ENCODE assay signal across 8 mouse cellular contexts in genomic region chr6:28474839-28475238, GRCm38 (mm10). TPM values are rescaled to one million over a fixed set of nuclear protein-coding genes. Genes with fewer than 3 reads are reported as not detected.
DNase-seq lines count a peak whose midpoint lies in the region; ATAC-seq and TF ChIP-seq lines count a peak whose summit lies in the region.

TSS of gene Snd1 (plus strand) at chr6:28475139.

- DNase-seq in spleen, adult 2 months (ENCODE audit: low read depth in 1 of 2, low spot score in 2 of 2) = no peak
- DNase-seq in spleen, adult 18-20 months = no peak
- DNase-seq in heart, postnatal 0 days (ENCODE audit: low spot score) = no peak
- no peak for DNase-seq in left cerebral cortex, postnatal 4 days
- DNase-seq in retina, postnatal 1 day = no peak
- no peak for DNase-seq in kidney, adult 8-10 months

- no peaks in the 10 kb centered on the region for H3K9me3 ChIP-seq in heart, postnatal 0 days (replicated peaks; ENCODE audit: control insufficient read depth, low read length)
- H3K9me3 ChIP-seq in neural tube, embryonic 13.5 days = no peaks in the 10 kb centered on the region

- H3K27ac ChIP-seq in spleen, adult 2 months (ENCODE audit: insufficient read depth, low read length) = no peak within 1 kb of the TSS
- H3K27ac ChIP-seq in heart, postnatal 0 days (ENCODE audit: low read depth) = no peak within 1 kb of the TSS
- H3K27ac ChIP-seq in neural tube, embryonic 13.5 days (replicated peaks) = no peak within 1 kb of the TSS

- H3K4me2 ChIP-seq in heart, postnatal 0 days (ENCODE audit: low read depth, low read length) = no peak within 1 kb of the TSS
- no peak within 1 kb of the TSS for H3K4me2 ChIP-seq in neural tube, embryonic 13.5 days

- TF ChIP-seq POLR2A in spleen, adult 2 months (IDR thresholded peaks at IDR 0.05; ENCODE audit: low read depth, low read length) = no peak

- intact Hi-C loops in left cerebral cortex, postnatal 4 days (cut with DNase I) = no loop called here

- H3K9ac ChIP-seq in heart, postnatal 0 days (replicated peaks; ENCODE audit: low read depth, low read length) = no peak within 1 kb of the TSS
- no peak within 1 kb of the TSS for H3K9ac ChIP-seq in neural tube, embryonic 13.5 days

- H3K27me3 ChIP-seq in spleen, adult 2 months (ENCODE audit: control insufficient read depth, insufficient read depth, low read length) = no peaks in the 10 kb centered on the region
- no peaks in the 10 kb centered on the region for H3K27me3 ChIP-seq in heart, postnatal 0 days (ENCODE audit: control insufficient read depth, insufficient read depth, low read length)
- no peaks in the 10 kb centered on the region for H3K27me3 ChIP-seq in neural tube, embryonic 13.5 days

- H3K4me1 ChIP-seq in spleen, adult 2 months (ENCODE audit: control insufficient read depth, insufficient read depth, insufficient read length) = peaks cover 4% of the 10 kb centered on the region; the same call in 1 of the 2 replicates
- H3K4me1 ChIP-seq in heart, postnatal 0 days (ENCODE audit: control insufficient read depth, insufficient read depth) = peaks cover 5% of the 10 kb centered on the region; the same call in 1 of the 2 replicates
- H3K4me1 ChIP-seq in neural tube, embryonic 13.5 days (replicated peaks) = peaks cover 6% of the 10 kb centered on the region

- H3K4me3 ChIP-seq in spleen, adult 2 months (ENCODE audit: extremely low read depth, insufficient read depth, insufficient read length) = no peak within 1 kb of the TSS
- H3K4me3 ChIP-seq in heart, postnatal 0 days (ENCODE audit: low read depth, low read length) = no peak within 1 kb of the TSS
- no peak within 1 kb of the TSS for H3K4me3 ChIP-seq in neural tube, embryonic 13.5 days

- no peaks in the 10 kb centered on the region for H3K36me3 ChIP-seq in spleen, adult 2 months (ENCODE audit: control insufficient read depth, insufficient read depth, low read length)
- no peaks in the 10 kb centered on the region for H3K36me3 ChIP-seq in heart, postnatal 0 days (replicated peaks; ENCODE audit: control insufficient read depth, insufficient read depth, low read length)
- H3K36me3 ChIP-seq in neural tube, embryonic 13.5 days = no peaks in the 10 kb centered on the region

- no peak for TF ChIP-seq CTCF in spleen, adult 2 months (IDR thresholded peaks at IDR 0.05; ENCODE audit: extremely low read depth, insufficient read depth, insufficient read length, insufficient replicate concordance)
- TF ChIP-seq CTCF in heart, postnatal 0 days (IDR thresholded peaks at IDR 0.05; ENCODE audit: low read depth) = no peak

- TF ChIP-seq EP300 in heart, postnatal 0 days (IDR thresholded peaks at IDR 0.05; ENCODE audit: low read depth) = no peak

- no peak for ATAC-seq in erythroblast, adult 5-6 weeks (replicated peaks; ENCODE audit: low FRiP score, poor library complexity, severe bottlenecking)
- no peak for ATAC-seq in heart, postnatal 0 days (ENCODE audit: insufficient read depth, low read depth)
- ATAC-seq in neural tube, embryonic 13.5 days (ENCODE audit: low read depth) = no peak

- WGBS in spleen, adult 2 months = 89% methylated on average over 5 of the region's 5 CpGs
- 72% methylated on average over 5 of the region's 5 CpGs for WGBS in heart, postnatal 0 days
- 84% methylated on average over 5 of the region's 5 CpGs for WGBS in neural tube, embryonic 13.5 days

RNA-seq across cellular contexts. Expression of gene Snd1, which starts in this region (rescaled TPM):
- polyA plus RNA-seq in spleen, adult 2 months (2012; rRNA removed) = 55.0 and 69.3 TPM in 2 replicates
- 12.7 and 19.8 TPM in 2 replicates for total RNA-seq in erythroblast, adult 5-6 weeks (2015; ENCODE audit: low replicate concordance)
- total RNA-seq in erythroblast, adult 5-6 weeks (2017; ENCODE audit: low replicate concordance) = 24.8 and 33.9 TPM in 2 replicates
- total RNA-seq in heart, postnatal 0 days (2014; rRNA removed; ENCODE audit: low replicate concordance) = 101 and 120 TPM in 2 replicates
- polyA plus RNA-seq in heart, postnatal 0 days (2015; fragmentation: Nextera tagmentation; extraction: Ambion mirVana) = 52.2 and 54.7 TPM in 2 replicates
- 100 to 1,000 TPM; 114 TPM for total RNA-seq in left cerebral cortex, postnatal 4 days (2021)
- polyA plus RNA-seq in neural tube, embryonic 13.5 days (2015; fragmentation: Nextera tagmentation; extraction: Ambion mirVana) = 77.5 and 83.3 TPM in 2 replicates
